ENCODE assay signal across 18 mouse cellular contexts in the genomic region with DNA sequence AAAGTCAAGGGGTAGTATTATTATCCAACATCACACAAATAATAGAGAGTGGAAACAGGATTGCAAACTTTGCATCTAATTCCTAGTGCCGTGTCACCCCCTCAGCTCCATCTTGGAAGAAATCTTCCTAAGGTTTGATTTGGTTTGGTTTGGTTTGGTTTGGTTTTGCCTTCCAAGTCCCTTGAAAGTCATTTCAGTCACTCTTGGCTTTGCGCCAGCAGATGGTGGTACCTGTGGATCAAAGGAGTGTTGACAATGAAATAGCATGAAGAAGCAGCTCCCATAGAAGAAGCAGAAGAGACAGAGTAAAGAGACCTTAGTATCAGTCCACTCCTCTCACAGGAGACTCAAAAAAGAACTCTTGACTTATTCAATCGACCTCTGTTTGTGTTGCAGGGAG. TPM values are rescaled to one million over a fixed set of nuclear protein-coding genes. Genes with fewer than 3 reads are reported as not detected.
"Had no signal": no experiment of that assay in that cellular context is flagged by ENCODE, and none has a peak within 500 bp of the region (broad histone marks: within the 10 kb centered on the region; RNA-seq: fewer than 3 reads in every experiment).

No protein-coding gene starts in this region.

- DNase-seq: lung, embryonic 14.5 days; lung, postnatal 10 days; lung, postnatal 4 days; midbrain, embryonic 14.5 days; retina, postnatal 1 day; right cerebral cortex, adult 18-20 months; right cerebral cortex, postnatal 25 days; right cerebral cortex, postnatal 4 days; spleen, adult 18-20 months; thymus, adult 18-20 months; thymus, postnatal 14 days; thymus, postnatal 36 days had no signal

- H3K4me1 ChIP-seq: midbrain, embryonic 10.5 days; midbrain, embryonic 12.5 days; neural tube, embryonic 13.5 days; neural tube, embryonic 15.5 days had no signal

- H3K27me3 ChIP-seq: midbrain, embryonic 12.5 days; neural tube, embryonic 13.5 days; neural tube, embryonic 15.5 days had no signal

- H3K27ac ChIP-seq: midbrain, embryonic 10.5 days; midbrain, embryonic 12.5 days; neural tube, embryonic 13.5 days; neural tube, embryonic 15.5 days had no signal

- H3K4me3 ChIP-seq: midbrain, embryonic 10.5 days; midbrain, embryonic 12.5 days; myocyte; neural tube, embryonic 13.5 days; neural tube, embryonic 15.5 days had no signal

RNA-seq across cellular contexts. Expression of a gene that starts 17.1 kb away (rescaled TPM):
- total RNA-seq: megakaryocyte, adult 5-6 weeks had no signal
